Mouse (Mus musculus) midbrain, embryonic 11.5 days (tissue): ENCODE results near the gene Jazf1. TPM values are rescaled to one million over a fixed set of nuclear protein-coding genes. Genes with fewer than 3 reads are reported as not detected.

Experiments
- ATAC-seq: fragments of 200-750 bp; cut with Nextera tagmentation; 2 replicates; pipeline ENCODE4 v1.8.0; 2017; ENCODE audit warnings: moderate TSS enrichment, moderate library complexity; ENCODE audit not compliant: low FRiP score
- DNase-seq: peaks from one replicate; pipeline ENCODE4 v3.0.0; 2015; ENCODE audit warnings: low spot score; ENCODE audit errors: missing footprints
- H3K27ac ChIP-seq: fragments of 300-500 bp; sonication (generic); 2 replicates; pipeline ENCODE4 v1.5.1; 2014; ENCODE audit warnings: low read depth, low read length
- H3K27me3 ChIP-seq: fragments of 300-500 bp; sonication (generic); 2 replicates; pipeline ENCODE4 v1.6.1; 2014; ENCODE audit warnings: mild to moderate bottlenecking, low read length, moderate library complexity, mixed read lengths; ENCODE audit not compliant: control insufficient read depth, insufficient read depth
- H3K36me3 ChIP-seq: fragments of 300-500 bp; sonication (generic); 2 replicates; pipeline ENCODE4 v1.6.1; 2014; ENCODE audit warnings: mild to moderate bottlenecking, low read length, moderate library complexity, mixed read lengths; ENCODE audit not compliant: control insufficient read depth, insufficient read depth
- H3K4me1 ChIP-seq: fragments of 300-500 bp; sonication (generic); 2 replicates; pipeline ENCODE4 v1.6.1; 2014; ENCODE audit warnings: low read length; ENCODE audit not compliant: control insufficient read depth, insufficient read depth
- H3K4me2 ChIP-seq: fragments of 300-500 bp; sonication (generic); 2 replicates; pipeline ENCODE4 v1.6.1; 2014; ENCODE audit warnings: mild to moderate bottlenecking, moderate library complexity
- H3K4me3 ChIP-seq: fragments of 300-500 bp; sonication (generic); 2 replicates; pipeline ENCODE4 v1.5.1; 2014; ENCODE audit warnings: low read depth, low read length
- H3K9ac ChIP-seq: fragments of 300-500 bp; sonication (generic); 2 replicates; pipeline ENCODE4 v1.6.1; 2014; ENCODE audit warnings: low read length
- H3K9me3 ChIP-seq: fragments of 300-500 bp; sonication (generic); 2 replicates; pipeline ENCODE4 v1.6.1; 2016; ENCODE audit warnings: low read length; ENCODE audit not compliant: control insufficient read depth
- WGBS: fragments of 180-500 bp; shearing (Covaris S2); extraction: QIAGEN DNeasy Blood & Tissue Kit; methylation state at CpG from one replicate; pipeline ENCODE4 v1.1.7; 2014; 5-methylcytosine and 5-hydroxymethylcytosine counted together
- polyA plus RNA-seq: library from polyadenylated mRNA; unstranded; fragments of >200 nt; fragmentation: Nextera tagmentation; extraction: Ambion mirVana; gene quantifications from 2 replicates; pipeline ENCODE4 v1.2.1, GENCODE M21; 2014

The Jazf1 gene
- polyA plus RNA-seq, 1 experiment from 2014 or later: 7.1 TPM

DNA sequence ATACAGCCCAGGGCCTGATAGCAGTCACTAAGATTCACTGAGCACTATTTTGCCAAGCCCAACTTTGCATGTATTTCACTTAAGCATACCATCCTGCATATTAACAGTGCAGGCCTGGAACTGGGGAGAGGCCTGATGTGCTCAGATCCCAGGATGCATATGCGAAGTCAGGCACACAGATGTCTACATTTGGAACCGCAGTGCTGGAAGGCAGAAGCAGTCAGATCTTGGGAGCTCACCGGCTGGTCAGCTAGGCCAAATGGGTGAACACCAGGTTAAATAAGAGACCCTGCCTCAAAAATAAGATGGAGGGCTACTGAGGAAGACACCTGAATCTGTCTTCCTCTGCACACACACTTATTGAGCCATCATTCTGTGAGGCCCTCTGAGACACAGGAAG lies 113.6 kb downstream of the Jazf1 start:
- no peaks in the 10 kb centered on the region for H3K9me3 ChIP-seq
- WGBS: 94% methylated on average over 3 of the region's 3 CpGs
- H3K4me2 ChIP-seq: no peak overlapping the region
- ATAC-seq (no peak), DNase-seq (no peak)
- no peaks in the 10 kb centered on the region for H3K36me3 ChIP-seq
- no peak overlapping the region for H3K27ac ChIP-seq
- H3K27me3 ChIP-seq: no peaks in the 10 kb centered on the region
- H3K4me3 ChIP-seq: no peak overlapping the region
- peaks cover 9% of the 10 kb centered on the region for H3K4me1 ChIP-seq
- no peak overlapping the region for H3K9ac ChIP-seq

DNA sequence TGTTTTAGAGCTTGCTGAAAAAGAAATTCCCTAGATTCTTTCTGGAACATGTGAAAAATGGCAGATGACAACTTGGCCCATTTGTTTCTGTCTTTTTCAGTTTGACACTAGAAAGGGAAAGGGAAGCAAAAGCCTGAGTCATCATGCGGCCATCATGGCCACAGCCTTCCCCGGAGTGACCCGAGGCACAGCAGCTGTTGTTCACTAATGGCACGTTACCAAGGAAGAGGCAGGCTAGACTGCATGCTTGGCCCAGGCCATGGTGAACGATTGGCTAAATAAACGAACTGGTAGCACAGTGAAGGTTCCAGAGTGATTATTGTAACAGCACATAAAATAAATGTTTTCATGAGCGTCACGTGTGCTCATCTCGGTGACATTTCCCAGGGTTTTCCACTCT lies 114.0 kb downstream of the Jazf1 start:
- Histone ChIP-seq H3K4me1 (peaks cover 9% of the 10 kb centered on the region), H3K9ac (no peak overlapping the region), H3K9me3 (no peaks in the 10 kb centered on the region), H3K27ac (no peak overlapping the region), H3K4me3 (no peak overlapping the region), H3K36me3 (no peaks in the 10 kb centered on the region), H3K27me3 (no peaks in the 10 kb centered on the region), H3K4me2 (no peak overlapping the region)
- 87% methylated on average over 9 of the region's 9 CpGs for WGBS
- ATAC-seq (no peak), DNase-seq (peak; percentile 67)

DNA sequence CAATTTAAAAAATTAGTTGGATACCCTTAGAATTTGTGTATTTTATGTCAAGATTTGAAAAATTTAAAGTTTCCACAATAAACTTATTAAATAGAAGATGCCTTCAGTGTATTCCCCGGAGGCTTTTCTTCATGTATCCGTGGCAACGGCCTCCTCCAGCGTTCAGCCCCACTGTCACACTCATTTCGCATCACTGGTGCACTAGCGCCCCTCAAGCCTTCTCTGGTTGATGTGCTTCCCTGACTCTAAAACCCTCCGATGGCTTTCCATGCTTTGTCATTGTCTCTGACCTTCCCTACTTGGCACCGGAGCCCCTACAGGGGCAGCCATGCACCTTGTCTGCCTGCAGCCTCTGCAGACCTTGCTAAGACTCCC lies 115.9 kb downstream of the Jazf1 start:
- no peak for DNase-seq
- Histone ChIP-seq H3K36me3 (no peaks in the 10 kb centered on the region), H3K9me3 (no peaks in the 10 kb centered on the region), H3K27ac (no peak overlapping the region), H3K27me3 (no peaks in the 10 kb centered on the region), H3K4me1 (peaks cover 7% of the 10 kb centered on the region), H3K4me2 (no peak overlapping the region), H3K9ac (no peak overlapping the region), H3K4me3 (no peak overlapping the region)
- 48% methylated on average over 8 of the region's 8 CpGs for WGBS
- ATAC-seq: no peak

DNA sequence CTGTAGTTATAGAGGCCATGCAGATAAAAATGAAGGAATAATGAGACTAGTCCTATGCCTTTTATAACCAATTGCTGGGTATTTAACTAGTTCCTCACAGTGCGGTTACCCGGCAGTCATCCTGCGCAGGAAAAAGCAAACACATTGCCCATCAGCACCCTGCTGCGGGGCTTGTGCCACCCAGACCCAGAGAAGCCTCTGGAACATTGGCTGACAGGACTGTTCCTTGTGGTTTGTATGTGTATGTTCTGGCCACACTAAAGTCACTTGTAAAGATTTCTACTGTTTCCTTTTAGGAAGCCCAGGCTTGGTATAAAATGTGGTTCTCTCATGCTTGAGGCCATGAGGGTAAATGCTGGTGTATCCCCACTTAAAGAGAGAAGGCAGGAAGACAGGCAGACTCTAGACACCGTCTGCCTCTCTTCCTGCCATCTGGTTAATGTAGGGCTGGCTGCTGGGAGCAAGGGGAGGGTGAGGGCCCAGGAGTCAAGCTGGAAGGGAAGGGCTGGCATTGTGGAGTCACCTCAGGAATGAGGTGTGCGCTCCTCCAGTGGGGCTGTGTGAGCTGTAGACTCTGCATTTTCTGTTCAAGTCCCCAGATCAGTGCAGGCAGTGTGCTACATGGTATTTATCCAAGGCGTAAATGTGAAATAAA lies 116.4 kb downstream of the Jazf1 start:
- Histone ChIP-seq H3K4me1 (peaks cover 7% of the 10 kb centered on the region), H3K27ac (no peak overlapping the region), H3K4me3 (no peak overlapping the region), H3K9me3 (no peaks in the 10 kb centered on the region), H3K36me3 (no peaks in the 10 kb centered on the region), H3K27me3 (no peaks in the 10 kb centered on the region), H3K4me2 (no peak overlapping the region), H3K9ac (no peak overlapping the region)
- ATAC-seq (no peak), DNase-seq (no peak)
- WGBS: 84% methylated on average over 7 of the region's 7 CpGs

DNA sequence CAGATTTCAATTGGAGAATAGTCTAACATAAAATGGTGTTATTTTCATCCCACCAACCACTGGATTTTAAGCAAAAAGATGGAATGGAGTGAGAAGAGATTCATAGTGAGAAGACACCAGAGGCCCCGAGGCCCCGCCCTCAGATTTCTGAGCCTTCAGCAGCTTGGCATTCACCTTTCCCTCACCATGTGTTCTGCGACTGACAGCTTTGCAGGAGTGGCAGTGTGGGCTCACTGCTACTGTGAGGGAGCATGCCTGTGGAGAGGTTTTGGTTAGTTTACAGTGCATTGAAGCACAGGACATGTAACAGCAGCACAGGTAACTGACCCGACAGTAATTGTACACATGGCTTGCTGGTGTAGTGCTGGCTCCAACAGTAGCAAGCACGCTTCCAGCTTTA lies 118.1 kb downstream of the Jazf1 start:
- DNase-seq: no peak
- no peak for ATAC-seq
- Histone ChIP-seq H3K27me3 (no peaks in the 10 kb centered on the region), H3K4me2 (no peak overlapping the region), H3K27ac (no peak overlapping the region), H3K9me3 (no peaks in the 10 kb centered on the region), H3K4me1 (peaks cover 3% of the 10 kb centered on the region), H3K9ac (no peak overlapping the region), H3K4me3 (no peak overlapping the region), H3K36me3 (no peaks in the 10 kb centered on the region)
- WGBS: 83% methylated on average over 5 of the region's 5 CpGs

DNA sequence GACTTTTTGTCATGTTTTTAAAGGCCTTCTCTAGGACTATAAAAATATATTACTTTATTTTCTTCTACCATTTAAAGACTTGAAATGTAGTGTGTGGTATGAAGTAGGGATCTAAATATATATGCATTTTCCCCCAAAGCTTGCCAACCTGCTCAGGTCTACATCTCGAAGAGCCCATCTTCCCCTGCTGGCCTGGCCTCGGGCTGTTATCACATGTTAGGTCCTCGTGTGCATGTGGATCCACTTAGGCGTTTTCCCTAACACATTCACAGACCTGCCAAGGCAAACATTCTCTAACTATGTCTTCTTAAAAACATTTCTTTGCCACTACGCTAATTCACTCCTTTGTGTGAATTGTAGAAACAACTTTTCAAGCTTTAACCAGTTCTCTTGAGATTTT lies 125.9 kb downstream of the Jazf1 start:
- Histone ChIP-seq H3K36me3 (no peaks in the 10 kb centered on the region), H3K27ac (no peak overlapping the region), H3K9me3 (no peaks in the 10 kb centered on the region), H3K4me2 (no peak overlapping the region), H3K4me3 (no peak overlapping the region), H3K9ac (no peak overlapping the region), H3K27me3 (no peaks in the 10 kb centered on the region), H3K4me1 (no peaks in the 10 kb centered on the region)
- DNase-seq: no peak
- WGBS: 78% methylated on average over 5 of the region's 5 CpGs
- ATAC-seq: no peak

DNA sequence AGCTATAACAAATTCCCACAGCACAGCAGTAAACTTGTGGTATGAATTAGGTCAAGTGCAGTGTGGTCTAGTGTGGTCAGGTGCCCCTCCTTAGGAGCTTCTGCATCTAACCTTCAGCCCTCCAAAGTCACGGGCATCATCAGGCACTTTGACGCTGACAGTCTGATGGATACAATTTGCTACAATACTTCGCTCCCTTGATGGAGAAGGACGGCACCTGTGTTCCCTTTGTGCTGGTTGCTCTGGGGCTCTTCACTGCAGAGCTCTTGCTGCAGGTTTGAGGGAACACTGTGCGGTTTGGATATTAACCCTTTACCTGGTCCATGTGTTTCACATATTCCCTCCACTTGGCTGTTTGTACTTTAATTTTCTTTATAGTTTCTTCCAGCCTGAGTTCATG lies 126.3 kb downstream of the Jazf1 start:
- H3K4me2 ChIP-seq: no peak overlapping the region
- no peak overlapping the region for H3K27ac ChIP-seq
- no peak for DNase-seq
- ATAC-seq: no peak
- H3K9me3 ChIP-seq: no peaks in the 10 kb centered on the region
- no peaks in the 10 kb centered on the region for H3K36me3 ChIP-seq
- no peaks in the 10 kb centered on the region for H3K27me3 ChIP-seq
- WGBS: 78% methylated on average over 5 of the region's 5 CpGs
- no peak overlapping the region for H3K9ac ChIP-seq
- H3K4me3 ChIP-seq: no peak overlapping the region
- no peaks in the 10 kb centered on the region for H3K4me1 ChIP-seq

DNA sequence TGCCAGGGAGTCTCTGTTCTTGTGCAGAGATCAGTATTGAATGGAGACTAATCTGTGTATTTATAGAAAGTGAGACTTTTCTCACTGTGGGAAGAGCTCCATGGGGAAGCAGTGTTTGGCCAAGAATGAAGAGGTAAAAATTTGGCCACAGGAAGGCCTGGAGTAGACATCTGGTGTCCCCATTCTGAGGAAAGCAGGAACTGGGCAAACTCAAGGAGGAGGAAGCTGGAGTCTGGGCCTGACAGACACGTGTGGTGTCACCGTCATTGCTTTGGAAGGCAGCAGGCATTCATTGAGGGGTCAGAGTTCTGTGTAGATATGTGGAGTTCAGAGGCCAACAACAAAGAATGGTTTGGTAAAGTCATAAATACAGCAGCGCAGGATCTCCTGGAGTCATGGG lies 130.5 kb downstream of the Jazf1 start:
- WGBS: 73% methylated on average over 3 of the region's 3 CpGs
- H3K9me3 ChIP-seq: no peaks in the 10 kb centered on the region
- no peaks in the 10 kb centered on the region for H3K36me3 ChIP-seq
- H3K27me3 ChIP-seq: no peaks in the 10 kb centered on the region
- no peak overlapping the region for H3K4me2 ChIP-seq
- H3K27ac ChIP-seq: no peak overlapping the region
- DNase-seq (no peak), ATAC-seq (no peak)
- no peaks in the 10 kb centered on the region for H3K4me1 ChIP-seq
- no peak overlapping the region for H3K4me3 ChIP-seq
- no peak overlapping the region for H3K9ac ChIP-seq

DNA sequence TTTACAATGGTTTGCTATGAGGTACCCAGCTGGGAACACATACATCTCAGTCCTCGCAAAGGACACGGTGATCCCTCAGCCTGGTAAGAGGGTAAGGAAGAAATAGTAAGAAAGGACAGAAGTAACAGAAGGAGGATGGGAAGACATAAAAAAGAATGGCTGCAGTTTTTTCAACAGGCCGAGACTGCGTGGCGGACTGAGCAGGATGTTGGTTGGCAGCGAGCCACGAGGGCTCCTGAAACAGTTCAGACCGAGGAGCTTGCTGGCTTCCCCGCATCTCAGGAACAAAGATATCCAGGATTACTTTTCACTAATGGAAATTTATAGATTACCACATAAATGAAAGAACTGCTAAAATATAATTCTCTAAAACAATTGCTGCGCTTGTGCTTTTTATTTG lies 131.4 kb downstream of the Jazf1 start:
- Histone ChIP-seq H3K4me1 (no peaks in the 10 kb centered on the region), H3K36me3 (no peaks in the 10 kb centered on the region), H3K27me3 (no peaks in the 10 kb centered on the region), H3K4me3 (no peak overlapping the region), H3K9me3 (no peaks in the 10 kb centered on the region), H3K9ac (no peak overlapping the region), H3K4me2 (no peak overlapping the region), H3K27ac (no peak overlapping the region)
- WGBS: 88% methylated on average over 10 of the region's 10 CpGs
- ATAC-seq (no peak), DNase-seq (no peak)

DNA sequence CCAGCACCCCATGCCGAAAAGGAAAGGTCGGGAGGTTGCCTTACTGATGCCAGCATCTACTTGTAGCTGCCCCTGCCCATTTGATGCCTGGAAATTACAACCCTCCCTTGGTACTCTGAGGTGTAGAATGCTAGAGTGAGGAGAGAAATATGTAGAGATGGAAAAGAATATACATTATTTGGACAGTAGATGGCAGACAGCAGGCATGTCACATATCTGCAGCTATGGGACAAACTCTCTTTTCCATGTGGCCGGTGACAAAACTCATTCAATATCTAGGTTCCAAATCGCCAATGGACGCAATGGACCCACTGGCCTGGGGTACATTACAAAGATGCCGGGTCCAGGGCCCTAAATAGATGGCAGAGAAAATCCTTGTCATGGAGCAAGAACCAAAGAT lies 134.4 kb downstream of the Jazf1 start:
- no peak for DNase-seq
- WGBS: 89% methylated on average over 6 of the region's 6 CpGs
- H3K4me3 ChIP-seq: no peak overlapping the region
- no peaks in the 10 kb centered on the region for H3K27me3 ChIP-seq
- no peak overlapping the region for H3K27ac ChIP-seq
- no peak overlapping the region for H3K4me2 ChIP-seq
- ATAC-seq: no peak
- no peaks in the 10 kb centered on the region for H3K36me3 ChIP-seq
- H3K9me3 ChIP-seq: no peaks in the 10 kb centered on the region
- H3K9ac ChIP-seq: no peak overlapping the region
- H3K4me1 ChIP-seq: no peaks in the 10 kb centered on the region
